Mouse (Mus musculus): ENCODE data around the gene Vstm2b. TPM values are rescaled to one million over a fixed set of nuclear protein-coding genes. Genes with fewer than 3 reads are reported as not detected.

The Vstm2b gene
- polyA plus RNA-seq, 1 experiment, result 1.4 TPM

DNA sequence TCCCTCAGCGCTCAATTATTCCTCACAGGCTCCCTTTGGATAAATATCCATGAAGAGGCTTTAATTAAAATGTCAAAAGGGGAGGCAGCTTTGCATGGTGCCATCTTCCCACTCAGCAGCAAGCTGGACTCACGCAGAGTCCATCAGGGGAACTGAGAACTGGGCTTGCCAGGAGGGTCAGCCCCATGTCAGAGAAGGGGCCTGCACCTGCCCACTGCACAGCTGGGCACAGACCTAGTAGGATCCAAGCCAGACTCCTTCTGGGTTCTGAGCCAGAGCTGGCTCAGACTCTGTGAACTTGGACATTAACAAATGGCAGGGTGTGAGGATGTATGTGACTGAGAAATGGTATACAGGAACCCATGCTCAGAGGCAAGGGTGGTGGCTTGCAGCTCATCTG, 22.0 kb downstream of the Vstm2b start:
- 95% methylated on average over 2 of the region's 2 CpGs for WGBS
- Histone ChIP-seq H3K4me1 (replicated peaks; ENCODE audit: control insufficient read depth, insufficient read depth, low read length) (no peaks in the 10 kb centered on the region), H3K27me3 (ENCODE audit: control insufficient read depth, insufficient read depth, low read length) (no peaks in the 10 kb centered on the region), H3K36me3 (ENCODE audit: control insufficient read depth, insufficient read depth, low read length) (no peaks in the 10 kb centered on the region), H3K4me3 (ENCODE audit: control insufficient read depth, insufficient read depth, low read length) (no peak overlapping the region), H3K27ac (ENCODE audit: control insufficient read depth, insufficient read depth, low read length) (no peak overlapping the region)
- no peak for DNase-seq
- TF ChIP-seq POLR2A (IDR thresholded peaks at IDR 0.05; ENCODE audit: control insufficient read depth, extremely low read depth, insufficient read depth, low read length, poor library complexity) (no peak), CTCF (IDR thresholded peaks at IDR 0.05; ENCODE audit: borderline replicate concordance, control insufficient read depth, extremely low read depth, insufficient read depth, low read length, poor library complexity) (no peak)

DNA sequence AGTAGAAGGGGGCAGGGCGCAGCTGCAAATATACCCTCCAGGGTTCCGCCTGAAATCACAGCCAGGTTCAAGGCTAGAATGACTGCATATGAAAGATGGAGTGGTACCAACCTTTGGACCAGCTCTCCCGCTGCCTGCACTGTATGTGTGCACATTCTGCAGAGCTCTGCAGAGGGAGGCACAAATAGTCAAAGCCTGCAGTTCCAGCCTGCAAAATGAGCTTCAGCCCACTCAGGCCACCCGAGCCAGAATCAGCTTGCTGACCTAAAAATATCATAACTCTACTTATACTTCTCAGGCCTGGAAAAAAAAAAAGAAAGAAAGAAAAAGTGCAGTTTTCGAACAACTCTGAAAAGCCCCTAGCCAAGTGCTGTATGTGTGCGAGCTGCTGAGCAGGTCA, 23.2 kb downstream of the Vstm2b start:
- no peak for DNase-seq
- WGBS, result 88% methylated on average over 6 of the region's 6 CpGs
- H3K27ac ChIP-seq (ENCODE audit: control insufficient read depth, insufficient read depth, low read length), result no peak overlapping the region
- H3K27me3 ChIP-seq (ENCODE audit: control insufficient read depth, insufficient read depth, low read length), result no peaks in the 10 kb centered on the region
- H3K36me3 ChIP-seq (ENCODE audit: control insufficient read depth, insufficient read depth, low read length), result no peaks in the 10 kb centered on the region
- H3K4me3 ChIP-seq (ENCODE audit: control insufficient read depth, insufficient read depth, low read length), result no peak overlapping the region
- H3K4me1 ChIP-seq (replicated peaks; ENCODE audit: control insufficient read depth, insufficient read depth, low read length), result no peaks in the 10 kb centered on the region
- TF ChIP-seq POLR2A (IDR thresholded peaks at IDR 0.05; ENCODE audit: control insufficient read depth, extremely low read depth, insufficient read depth, low read length, poor library complexity) (no peak), CTCF (IDR thresholded peaks at IDR 0.05; ENCODE audit: borderline replicate concordance, control insufficient read depth, extremely low read depth, insufficient read depth, low read length, poor library complexity) (no peak)

DNA sequence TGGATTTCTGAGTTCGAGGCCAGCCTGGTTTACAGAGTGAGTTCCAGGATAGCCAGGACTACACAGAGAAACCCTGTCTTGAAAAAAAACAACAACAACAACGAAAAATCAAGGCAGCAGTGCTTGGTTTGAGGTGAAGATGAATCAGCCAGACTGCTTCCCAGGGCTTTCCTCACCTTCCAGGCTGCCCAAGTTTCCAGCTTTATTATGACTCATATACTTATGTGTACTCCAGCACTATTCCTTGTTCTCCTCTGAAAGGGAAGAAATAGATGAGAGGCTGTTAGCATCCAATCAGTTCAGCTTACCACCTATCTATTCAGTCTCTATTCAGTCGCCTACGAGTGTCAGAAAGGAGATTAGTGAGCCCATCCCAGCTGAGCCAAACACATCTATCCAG, 24.7 kb downstream of the Vstm2b start:
- TF ChIP-seq POLR2A (IDR thresholded peaks at IDR 0.05; ENCODE audit: control insufficient read depth, extremely low read depth, insufficient read depth, low read length, poor library complexity) (no peak), CTCF (IDR thresholded peaks at IDR 0.05; ENCODE audit: borderline replicate concordance, control insufficient read depth, extremely low read depth, insufficient read depth, low read length, poor library complexity) (no peak)
- Histone ChIP-seq H3K27ac (ENCODE audit: control insufficient read depth, insufficient read depth, low read length) (no peak overlapping the region), H3K4me3 (ENCODE audit: control insufficient read depth, insufficient read depth, low read length) (no peak overlapping the region), H3K36me3 (ENCODE audit: control insufficient read depth, insufficient read depth, low read length) (no peaks in the 10 kb centered on the region), H3K27me3 (ENCODE audit: control insufficient read depth, insufficient read depth, low read length) (no peaks in the 10 kb centered on the region), H3K4me1 (replicated peaks; ENCODE audit: control insufficient read depth, insufficient read depth, low read length) (no peaks in the 10 kb centered on the region)
- 68% methylated on average over 4 of the region's 4 CpGs for WGBS
- no peak for DNase-seq

DNA sequence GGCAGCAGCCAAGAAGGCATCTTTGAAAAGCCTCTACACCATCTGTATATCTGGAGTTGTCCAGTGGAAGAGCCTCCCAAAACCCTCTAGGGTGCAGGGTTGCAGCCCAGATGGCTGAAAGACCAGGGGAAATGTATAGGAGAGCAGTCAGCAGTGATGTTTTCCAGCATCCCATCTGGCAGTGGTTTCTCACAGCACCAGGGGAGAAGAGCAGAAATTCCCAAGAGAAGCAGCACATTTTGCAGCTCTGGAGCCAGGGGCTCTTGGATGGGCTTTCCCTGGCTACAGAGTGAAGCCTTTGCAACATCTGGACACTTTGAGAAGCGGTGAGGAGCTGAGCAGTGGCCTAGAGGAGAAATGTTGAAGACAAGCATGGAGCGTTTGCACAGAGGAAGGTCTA, 30.3 kb downstream of the Vstm2b start:
- H3K4me1 ChIP-seq (replicated peaks; ENCODE audit: control insufficient read depth, insufficient read depth, low read length), result no peaks in the 10 kb centered on the region
- TF ChIP-seq POLR2A (IDR thresholded peaks at IDR 0.05; ENCODE audit: control insufficient read depth, extremely low read depth, insufficient read depth, low read length, poor library complexity) (no peak), CTCF (IDR thresholded peaks at IDR 0.05; ENCODE audit: borderline replicate concordance, control insufficient read depth, extremely low read depth, insufficient read depth, low read length, poor library complexity) (no peak)
- no peak for DNase-seq
- H3K36me3 ChIP-seq (ENCODE audit: control insufficient read depth, insufficient read depth, low read length), result no peaks in the 10 kb centered on the region
- no peak overlapping the region for H3K4me3 ChIP-seq (ENCODE audit: control insufficient read depth, insufficient read depth, low read length)
- no peaks in the 10 kb centered on the region for H3K27me3 ChIP-seq (ENCODE audit: control insufficient read depth, insufficient read depth, low read length)
- no peak overlapping the region for H3K27ac ChIP-seq (ENCODE audit: control insufficient read depth, insufficient read depth, low read length)
- WGBS, result 79% methylated on average over 2 of the region's 2 CpGs

DNA sequence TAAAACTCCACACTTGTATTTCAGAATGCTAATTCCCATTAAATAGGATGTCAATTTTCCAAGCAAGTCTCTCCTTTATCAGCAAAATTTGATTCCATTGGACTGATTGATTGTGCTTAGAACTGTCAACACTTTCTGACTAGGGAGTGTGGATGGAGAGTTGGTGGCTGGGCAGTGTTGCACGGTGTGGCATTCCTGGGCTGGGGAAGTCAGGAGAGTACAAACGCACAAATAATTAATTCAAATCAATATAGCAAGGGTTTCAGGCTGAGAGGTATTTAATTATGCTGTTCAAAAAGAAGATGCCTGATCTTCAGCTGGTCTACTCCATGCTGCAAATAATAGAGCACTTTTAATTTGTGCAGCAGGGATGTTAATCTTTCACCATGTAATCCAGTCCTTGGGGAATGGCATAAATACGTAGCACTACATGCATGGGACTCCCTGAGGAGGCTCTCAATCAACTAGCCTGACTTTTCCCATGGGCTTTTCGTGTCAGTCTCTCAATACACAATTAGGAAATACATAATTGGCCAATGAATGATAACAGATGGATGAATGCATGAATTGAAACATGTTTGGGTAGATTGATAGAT, 38.6 kb downstream of the Vstm2b start:
- DNase-seq, result no peak
- Histone ChIP-seq H3K27me3 (ENCODE audit: control insufficient read depth, insufficient read depth, low read length) (no peaks in the 10 kb centered on the region), H3K4me1 (replicated peaks; ENCODE audit: control insufficient read depth, insufficient read depth, low read length) (no peaks in the 10 kb centered on the region), H3K4me3 (ENCODE audit: control insufficient read depth, insufficient read depth, low read length) (no peak overlapping the region), H3K36me3 (ENCODE audit: control insufficient read depth, insufficient read depth, low read length) (no peaks in the 10 kb centered on the region), H3K27ac (ENCODE audit: control insufficient read depth, insufficient read depth, low read length) (no peak overlapping the region)
- WGBS, result 74% methylated on average over 4 of the region's 4 CpGs
- TF ChIP-seq POLR2A (IDR thresholded peaks at IDR 0.05; ENCODE audit: control insufficient read depth, extremely low read depth, insufficient read depth, low read length, poor library complexity) (no peak), CTCF (IDR thresholded peaks at IDR 0.05; ENCODE audit: borderline replicate concordance, control insufficient read depth, extremely low read depth, insufficient read depth, low read length, poor library complexity) (no peak)

DNA sequence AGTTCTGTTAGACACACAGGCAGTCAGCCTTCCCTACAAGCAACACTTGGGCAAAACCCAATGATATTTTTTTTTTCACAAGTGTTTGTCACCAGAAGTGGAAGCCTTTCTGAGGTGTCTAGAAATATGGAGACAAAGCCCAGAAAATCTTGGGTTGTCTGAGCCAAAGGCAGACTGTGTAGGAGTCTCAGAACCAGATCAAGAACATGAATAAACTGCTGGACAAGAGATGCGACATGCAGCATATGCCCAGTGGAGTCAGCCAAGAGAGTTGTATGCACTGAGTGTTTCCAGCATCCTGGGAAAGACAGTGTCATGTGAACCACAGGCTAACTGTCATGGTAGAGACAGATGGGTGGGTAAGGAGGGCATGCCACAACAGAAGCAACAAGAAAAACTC, 41.2 kb downstream of the Vstm2b start:
- TF ChIP-seq CTCF (IDR thresholded peaks at IDR 0.05; ENCODE audit: borderline replicate concordance, control insufficient read depth, extremely low read depth, insufficient read depth, low read length, poor library complexity) (no peak), POLR2A (IDR thresholded peaks at IDR 0.05; ENCODE audit: control insufficient read depth, extremely low read depth, insufficient read depth, low read length, poor library complexity) (no peak)
- Histone ChIP-seq H3K4me1 (replicated peaks; ENCODE audit: control insufficient read depth, insufficient read depth, low read length) (no peaks in the 10 kb centered on the region), H3K4me3 (ENCODE audit: control insufficient read depth, insufficient read depth, low read length) (no peak overlapping the region), H3K36me3 (ENCODE audit: control insufficient read depth, insufficient read depth, low read length) (no peaks in the 10 kb centered on the region), H3K27me3 (ENCODE audit: control insufficient read depth, insufficient read depth, low read length) (no peaks in the 10 kb centered on the region), H3K27ac (ENCODE audit: control insufficient read depth, insufficient read depth, low read length) (no peak overlapping the region)
- 87% methylated on average over 1 of the region's 1 CpGs for WGBS
- DNase-seq, result no peak

Data from thymus, adult 2 months (tissue).